Mouse (Mus musculus): ENCODE results near the gene Napa. TPM values are rescaled to one million over a fixed set of nuclear protein-coding genes. Genes with fewer than 3 reads are reported as not detected.

Napa gene
- total RNA-seq, 2 experiments from 2014 or later = 102 to 107 TPM

GRCm38 (mm10) chr7:16128899-16129298 is 30.6 kb downstream of the Napa start:
- no peak for DNase-seq
- intact Hi-C loops (cut with DNase I; ENCODE audit: low total_unique reads) = no loop called here

GRCm38 (mm10) chr7:16129421-16129845 is 31.2 kb downstream of the Napa start, which contains the start of gene Slc8a2:
Slc8a2 (plus strand) TSS chr7:16129826.
- intact Hi-C loops (cut with DNase I; ENCODE audit: low total_unique reads) = no loop called here
- peak; percentile 70 for DNase-seq

DNA sequence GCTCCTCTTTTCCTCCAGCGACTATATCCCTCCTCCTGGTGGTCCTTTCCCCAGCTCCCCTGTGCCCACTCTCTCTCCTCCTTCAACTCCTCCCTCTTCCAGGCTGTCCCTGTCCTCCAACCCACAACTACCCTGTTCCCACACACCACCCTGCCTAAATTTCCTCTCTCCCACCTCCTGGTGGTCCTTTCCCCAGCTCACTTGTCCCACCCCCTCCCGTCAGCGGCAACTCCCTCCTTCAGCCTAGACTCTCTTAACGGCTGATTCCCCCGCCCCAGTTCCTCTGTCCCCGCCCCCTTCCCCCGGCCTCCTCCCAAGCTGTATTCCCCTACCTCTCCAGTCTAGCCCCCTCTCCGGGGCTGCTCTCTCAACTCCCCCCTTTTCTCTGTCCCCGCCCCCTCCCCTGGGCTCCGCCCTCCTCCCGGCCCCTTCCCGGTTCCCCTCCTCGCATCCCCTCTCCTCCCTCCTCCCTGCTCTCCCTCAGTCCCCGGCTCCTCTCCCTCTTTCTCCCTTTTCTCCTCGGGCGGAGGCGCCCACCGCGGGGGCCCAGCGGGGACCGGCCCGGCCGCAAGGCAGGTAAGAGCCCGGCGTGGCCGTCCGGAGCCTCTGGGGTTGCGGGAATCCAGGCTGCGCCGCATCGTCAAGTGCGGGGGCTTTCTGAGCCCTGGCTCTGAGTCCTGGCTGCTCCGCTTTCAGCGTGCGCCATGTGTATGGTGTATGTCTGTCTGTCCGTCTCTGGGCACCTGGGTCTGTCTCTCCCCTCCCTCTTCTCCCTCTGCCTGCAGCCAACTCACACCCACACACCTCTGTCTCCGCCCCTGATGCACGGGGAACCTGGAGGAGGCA is 31.8 kb downstream of the Napa start:
- intact Hi-C loops (cut with DNase I; ENCODE audit: low total_unique reads) = no loop called here
- DNase-seq = no peak

- DNase-seq = no peak
- intact Hi-C loops (cut with DNase I; ENCODE audit: low total_unique reads) = no loop called here
Observed at GRCm38 (mm10) chr7:16130956-16131634, 32.8 kb downstream of the Napa start.

- DNase-seq = no peak
- intact Hi-C loops (cut with DNase I; ENCODE audit: low total_unique reads) = no loop called here
Observed at GRCm38 (mm10) chr7:16132161-16132581, 33.9 kb downstream of the Napa start.

- intact Hi-C loops (cut with DNase I; ENCODE audit: low total_unique reads) = no loop called here
- DNase-seq = no peak
Observed at GRCm38 (mm10) chr7:16132926-16133325, 34.7 kb downstream of the Napa start.

DNA sequence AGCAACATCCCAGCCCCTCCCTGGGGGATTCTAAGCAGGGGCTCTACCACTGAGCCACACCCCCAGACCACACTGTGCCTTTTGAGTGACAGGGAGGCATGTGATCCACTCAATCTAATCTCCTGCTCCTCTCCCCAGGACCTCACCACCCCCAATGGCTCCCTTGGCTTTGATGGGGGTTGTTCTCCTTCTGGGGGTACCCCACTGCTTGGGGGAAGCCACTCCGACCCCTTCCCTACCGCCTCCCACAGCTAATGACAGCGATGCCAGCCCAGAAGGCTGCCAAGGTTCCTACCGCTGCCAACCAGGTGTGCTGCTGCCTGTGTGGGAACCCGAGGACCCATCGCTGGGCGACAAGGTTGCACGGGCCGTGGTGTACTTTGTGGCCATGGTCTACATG is 35.4 kb downstream of the Napa start:
- intact Hi-C loops (cut with DNase I; ENCODE audit: low total_unique reads) = no loop called here
- no peak for DNase-seq

- DNase-seq = no peak
- intact Hi-C loops (cut with DNase I; ENCODE audit: low total_unique reads) = no loop called here
Observed at GRCm38 (mm10) chr7:16134951-16135392, 36.7 kb downstream of the Napa start.

DNA sequence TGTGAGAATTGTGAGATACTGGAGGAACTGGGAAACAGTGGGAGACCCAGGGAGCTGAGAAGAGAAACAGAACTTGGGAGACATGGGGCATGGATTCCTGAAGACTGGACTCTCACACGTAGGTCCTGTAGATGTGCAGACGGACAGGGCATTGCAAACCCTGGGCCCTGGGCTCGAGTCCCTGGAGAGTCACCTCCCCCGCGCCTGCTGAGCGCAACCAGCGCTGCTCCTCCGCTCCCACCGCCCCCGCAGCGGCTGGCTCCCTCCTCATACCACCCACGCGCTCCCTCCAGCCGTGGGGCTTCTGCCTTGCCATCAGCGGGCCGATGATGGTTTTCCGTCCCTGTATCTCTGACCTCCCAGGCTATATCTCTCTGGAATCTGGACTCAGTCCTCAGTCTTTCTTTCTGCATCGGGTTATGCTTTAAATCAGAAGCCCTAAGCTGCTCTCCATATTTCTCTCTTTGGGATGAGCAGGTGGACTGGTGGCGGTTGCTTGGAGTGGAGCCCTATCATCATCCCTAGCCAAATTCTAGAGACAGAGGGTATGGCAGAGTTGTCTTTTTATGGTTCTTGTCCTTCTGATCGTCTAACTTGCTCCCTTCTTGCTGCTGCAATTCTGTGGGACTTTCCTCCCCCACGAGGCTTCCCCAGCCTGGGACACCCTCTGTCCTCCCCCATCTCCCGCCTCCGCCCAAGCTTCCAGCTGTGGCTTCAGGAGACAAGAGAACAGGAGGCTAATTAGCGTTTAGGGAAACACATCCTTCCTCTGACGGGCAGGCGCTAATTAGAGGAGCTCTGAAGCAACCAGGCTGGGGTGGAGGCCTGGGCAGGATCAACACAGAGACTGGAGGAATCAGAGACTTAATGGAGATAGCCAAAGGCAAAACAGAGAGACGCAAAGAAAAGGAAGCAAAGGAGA is 48.5 kb downstream of the Napa start:
- DNase-seq = no peak
- intact Hi-C loops (cut with DNase I; ENCODE audit: low total_unique reads) = no loop called here

DNA sequence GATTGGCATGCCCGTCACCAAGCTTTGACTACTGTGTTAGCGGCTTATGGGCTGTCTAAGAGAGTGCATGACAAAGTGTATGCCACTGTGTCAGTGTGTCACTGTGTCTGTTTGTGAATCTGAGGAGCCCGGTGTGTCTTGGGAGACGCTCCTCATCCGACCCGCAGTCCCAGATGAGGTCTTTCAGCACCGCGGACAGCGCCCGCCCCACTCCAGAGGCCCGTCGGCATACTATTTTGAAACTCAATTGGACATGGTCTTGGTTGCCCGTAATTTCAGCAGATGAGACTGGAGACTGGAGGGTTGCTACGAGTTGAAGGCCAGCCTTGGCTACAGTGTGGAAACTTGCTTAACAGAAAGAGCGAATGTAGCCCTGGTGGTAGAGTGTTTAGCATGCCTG is 49.4 kb downstream of the Napa start:
- intact Hi-C loops (cut with DNase I; ENCODE audit: low total_unique reads) = no loop called here
- DNase-seq = peak; percentile 69

DNA sequence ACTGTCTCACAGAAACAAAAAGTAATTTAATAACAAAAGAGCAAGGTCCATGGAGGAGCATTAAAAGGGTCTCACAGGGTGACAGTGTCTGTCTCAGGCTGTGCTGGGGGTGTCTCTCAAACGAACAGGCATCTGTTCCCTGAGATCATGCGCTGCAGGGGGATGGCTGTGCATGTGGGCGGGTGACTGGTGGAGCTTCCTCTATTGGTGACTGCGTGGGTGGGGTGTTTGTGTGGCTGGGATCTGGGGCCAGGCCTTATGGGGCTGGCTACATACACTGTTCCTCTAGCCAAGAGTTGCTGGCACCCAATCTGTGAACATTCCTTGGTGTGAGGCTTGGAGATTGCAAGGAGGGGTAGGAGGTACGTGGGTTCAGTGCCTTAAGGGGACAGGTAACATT is 51.0 kb downstream of the Napa start:
- DNase-seq = no peak
- intact Hi-C loops (cut with DNase I; ENCODE audit: low total_unique reads) = no loop called here

DNA sequence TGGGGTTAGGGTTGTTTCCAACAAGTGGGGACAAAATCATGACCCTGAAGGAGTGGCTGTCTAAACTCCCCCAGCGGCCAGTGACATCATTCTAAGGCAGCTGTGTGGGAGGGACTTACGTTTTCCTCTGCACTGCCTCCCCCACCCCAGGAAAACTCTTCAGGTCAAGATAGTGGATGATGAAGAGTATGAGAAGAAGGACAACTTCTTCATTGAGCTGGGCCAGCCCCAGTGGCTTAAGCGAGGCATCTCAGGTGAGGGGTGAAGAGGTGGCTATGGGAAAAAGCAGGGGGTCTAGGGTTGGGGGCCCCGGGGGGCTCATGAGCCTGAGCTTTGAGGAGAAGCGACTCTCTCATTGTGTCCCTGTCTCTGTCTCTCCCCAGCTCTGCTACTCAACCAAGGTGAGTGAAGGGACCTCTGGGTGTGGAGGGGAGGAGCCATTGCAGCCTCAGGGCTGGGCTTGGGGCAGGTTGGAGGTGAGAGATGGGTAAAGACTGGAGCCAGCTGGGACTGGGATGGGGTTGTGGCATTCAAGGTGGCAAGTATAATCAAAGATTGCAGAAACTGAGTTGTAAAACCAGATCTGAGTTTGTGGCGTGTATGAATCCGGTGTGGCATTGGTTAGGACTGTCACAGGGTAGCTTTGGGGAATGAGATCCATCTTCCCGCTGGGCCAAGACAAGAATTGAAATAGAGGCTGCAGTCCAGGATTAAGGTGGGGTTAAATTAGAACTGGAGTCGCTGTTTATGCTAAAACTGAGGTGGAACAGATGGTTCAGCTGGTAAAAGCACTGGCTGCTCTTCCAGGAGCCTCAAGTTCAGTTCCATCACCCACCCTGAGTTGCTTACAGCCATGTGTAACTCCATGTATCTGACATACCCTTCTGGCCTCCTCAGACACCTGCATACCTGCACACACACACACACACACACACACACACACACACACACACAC is 52.2 kb downstream of the Napa start:
- no peak for DNase-seq
- intact Hi-C loops (cut with DNase I; ENCODE audit: low total_unique reads) = loop anchor here (2.0 kb wide), 1 partner anchor 54 kb away; no protein-coding TSS in a partner anchor

DNA sequence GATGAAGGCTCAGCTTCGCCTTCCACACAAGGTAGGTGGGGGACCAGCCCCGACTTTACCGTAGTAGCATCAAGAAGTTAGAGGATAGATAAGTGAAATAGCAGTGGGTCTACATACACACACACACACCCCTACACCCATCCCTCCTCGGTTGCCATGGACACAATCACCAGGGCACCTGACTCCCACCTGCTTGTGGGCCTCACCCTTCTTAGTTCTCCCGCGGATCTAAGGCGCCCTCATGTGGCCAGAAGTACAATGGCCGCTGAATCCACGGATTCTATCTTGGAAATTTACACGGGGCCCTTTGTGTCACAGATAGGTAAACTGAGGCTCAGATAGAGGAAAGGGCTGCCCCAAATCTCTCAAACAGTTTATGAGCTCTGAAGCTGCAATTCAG is 55.3 kb downstream of the Napa start:
- DNase-seq = no peak
- intact Hi-C loops (cut with DNase I; ENCODE audit: low total_unique reads) = no loop called here

GRCm38 (mm10) chr7:16155132-16155872 is 57.0 kb downstream of the Napa start:
- DNase-seq = no peak
- intact Hi-C loops (cut with DNase I; ENCODE audit: low total_unique reads) = loop anchor here (5.0 kb wide), 1 partner anchor 98 kb away; no protein-coding TSS in a partner anchor

- no peak for DNase-seq
- intact Hi-C loops (cut with DNase I; ENCODE audit: low total_unique reads) = loop anchor here (5.0 kb wide), 1 partner anchor 99 kb away; no protein-coding TSS in a partner anchor
Observed at GRCm38 (mm10) chr7:16156105-16156714, 58.0 kb downstream of the Napa start.

- no peak for DNase-seq
- intact Hi-C loops (cut with DNase I; ENCODE audit: low total_unique reads) = loop anchor here (5.0 kb wide), 1 partner anchor 101 kb away; no protein-coding TSS in a partner anchor
Observed at GRCm38 (mm10) chr7:16158735-16159134, 60.5 kb downstream of the Napa start.

DNA sequence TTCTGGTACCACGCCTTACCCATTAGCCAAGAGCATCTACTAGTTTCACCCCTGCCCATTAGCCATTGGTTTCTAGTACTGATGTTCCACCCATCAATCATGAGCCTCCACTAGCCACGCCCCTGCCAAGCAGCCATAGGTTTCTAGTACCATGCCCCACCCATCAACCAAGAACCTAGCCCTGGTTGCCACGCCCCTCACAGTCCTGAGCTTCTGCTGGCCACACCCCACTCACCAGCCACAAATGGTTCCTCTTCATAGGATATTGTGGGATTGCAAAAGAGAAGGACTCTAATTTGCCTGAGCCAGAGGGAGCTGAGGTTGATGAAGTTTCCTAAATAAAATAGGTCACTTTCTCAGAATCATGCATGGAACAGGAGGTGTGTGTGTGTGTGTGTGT is 62.4 kb downstream of the Napa start:
- no peak for DNase-seq
- intact Hi-C loops (cut with DNase I; ENCODE audit: low total_unique reads) = no loop called here
